Mouse (Mus musculus): ENCODE measurements around the gene Aimp1. TPM values are rescaled to one million over a fixed set of nuclear protein-coding genes. Genes with fewer than 3 reads are reported as not detected.

The Aimp1 gene
- 133 and 138 TPM in 2 replicates for polyA plus RNA-seq (2011; ENCODE audit: insufficient read depth, insufficient read length, low read depth, missing spikeins)

GRCm38 (mm10) chr3:132684231-132684928 is at the start of gene Aimp1:
Aimp1 (minus strand) TSS chr3:132684370.
- no peaks in the 10 kb centered on the region for H3K27me3 ChIP-seq (ENCODE audit: control insufficient read depth, insufficient read depth, low read length, poor library complexity, severe bottlenecking)
- H3K27ac ChIP-seq (ENCODE audit: insufficient read depth, low read length) = peak within 1 kb of the TSS; percentile 62
- no peaks in the 10 kb centered on the region for H3K4me1 ChIP-seq (ENCODE audit: control insufficient read depth, insufficient read depth, low read length)
- no peaks in the 10 kb centered on the region for H3K36me3 ChIP-seq (ENCODE audit: control insufficient read depth, insufficient read depth, low read length, poor library complexity, severe bottlenecking)
- peak within 1 kb of the TSS; percentile 79 for H3K9ac ChIP-seq (ENCODE audit: low read depth, poor library complexity, severe bottlenecking)
- H3K9me3 ChIP-seq (replicated peaks; ENCODE audit: control insufficient read depth, insufficient read depth, low read length, poor library complexity, severe bottlenecking) = no peaks in the 10 kb centered on the region
- TF ChIP-seq EP300 (IDR thresholded peaks at IDR 0.05; ENCODE audit: insufficient read depth, low read depth, low read length) (no peak), CTCF (IDR thresholded peaks at IDR 0.05; ENCODE audit: low read depth, low read length) (no peak), POLR2A (IDR thresholded peaks at IDR 0.05; ENCODE audit: insufficient read depth, low read length) (no peak)
- peak within 1 kb of the TSS; percentile 99 for H3K4me3 ChIP-seq (ENCODE audit: low read depth, low read length)

DNA sequence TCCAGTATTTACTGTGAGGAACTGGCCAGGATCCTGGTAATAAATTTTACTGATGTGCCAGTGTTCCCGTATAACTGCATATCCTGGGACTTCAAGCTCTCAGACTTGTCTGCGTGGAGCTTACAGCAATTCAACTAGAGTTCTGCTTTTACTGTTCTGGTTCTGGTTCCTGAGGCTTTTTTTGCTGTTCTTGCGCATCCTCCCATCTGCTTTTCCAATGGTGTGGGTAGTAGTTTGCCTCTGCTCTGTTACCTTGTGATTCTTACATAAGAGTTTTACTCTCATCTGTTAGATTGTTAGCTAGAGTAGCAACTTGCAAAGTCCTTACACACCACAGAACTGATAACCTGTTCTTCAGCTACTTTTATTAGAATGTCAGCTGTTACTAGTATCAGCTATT is 40.2 kb upstream of the Aimp1 start:
- Histone ChIP-seq H3K27me3 (ENCODE audit: control insufficient read depth, insufficient read depth, low read length, poor library complexity, severe bottlenecking) (no peaks in the 10 kb centered on the region), H3K4me3 (ENCODE audit: low read depth, low read length) (no peak overlapping the region), H3K4me1 (ENCODE audit: control insufficient read depth, insufficient read depth, low read length) (no peaks in the 10 kb centered on the region), H3K9me3 (replicated peaks; ENCODE audit: control insufficient read depth, insufficient read depth, low read length, poor library complexity, severe bottlenecking) (no peaks in the 10 kb centered on the region), H3K9ac (ENCODE audit: low read depth, poor library complexity, severe bottlenecking) (no peak overlapping the region), H3K27ac (ENCODE audit: insufficient read depth, low read length) (no peak overlapping the region), H3K36me3 (ENCODE audit: control insufficient read depth, insufficient read depth, low read length, poor library complexity, severe bottlenecking) (no peaks in the 10 kb centered on the region; the same call in 1 of the 2 replicates)
- TF ChIP-seq EP300 (IDR thresholded peaks at IDR 0.05; ENCODE audit: insufficient read depth, low read depth, low read length) = no peak
- no peak for TF ChIP-seq CTCF (IDR thresholded peaks at IDR 0.05; ENCODE audit: low read depth, low read length)
- TF ChIP-seq POLR2A (IDR thresholded peaks at IDR 0.05; ENCODE audit: insufficient read depth, low read length) = no peak

DNA sequence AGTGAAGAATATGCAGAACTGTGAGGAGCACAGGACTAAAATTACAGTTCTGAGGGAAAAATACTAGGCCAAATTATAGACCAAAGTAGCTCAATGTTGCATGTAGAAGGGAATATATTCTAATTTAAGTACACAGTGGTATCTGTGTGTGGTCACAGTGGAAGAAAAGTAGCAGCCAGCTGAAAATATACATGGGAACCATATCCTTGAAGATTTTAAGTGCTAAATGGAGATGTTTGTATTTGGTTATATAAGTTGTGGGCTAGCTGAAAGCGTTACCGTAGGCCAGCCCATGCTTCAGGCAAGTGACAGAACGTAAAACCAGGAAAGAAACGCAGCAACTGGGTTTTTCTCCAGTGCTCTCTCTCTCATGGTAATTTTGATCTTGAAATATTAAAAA is 33.1 kb upstream of the Aimp1 start:
- no peak overlapping the region for H3K9ac ChIP-seq (ENCODE audit: low read depth, poor library complexity, severe bottlenecking)
- TF ChIP-seq CTCF (IDR thresholded peaks at IDR 0.05; ENCODE audit: low read depth, low read length) = no peak
- TF ChIP-seq EP300 (IDR thresholded peaks at IDR 0.05; ENCODE audit: insufficient read depth, low read depth, low read length) = no peak
- no peak for TF ChIP-seq POLR2A (IDR thresholded peaks at IDR 0.05; ENCODE audit: insufficient read depth, low read length)

DNA sequence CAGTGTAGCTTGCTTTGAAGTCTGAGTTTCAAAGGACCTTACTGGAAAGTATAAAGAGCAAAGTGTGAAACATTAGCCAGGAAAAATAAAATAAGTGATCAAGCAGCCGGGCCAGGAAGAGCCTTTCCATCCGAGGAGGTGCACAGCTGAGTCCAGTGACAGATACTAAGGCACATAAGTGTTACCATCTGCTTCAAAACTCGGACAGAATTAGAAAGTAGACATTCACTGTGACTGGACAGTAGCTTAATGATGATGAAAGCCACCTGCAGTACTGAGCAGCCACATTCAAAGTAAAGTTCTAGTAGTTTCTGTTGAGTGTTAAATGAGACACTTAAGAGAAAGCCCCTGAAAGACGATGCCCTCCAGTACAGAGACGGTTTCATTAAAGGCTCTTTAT is 29.7 kb upstream of the Aimp1 start:
- H3K36me3 ChIP-seq (ENCODE audit: control insufficient read depth, insufficient read depth, low read length, poor library complexity, severe bottlenecking) = no peaks in the 10 kb centered on the region
- H3K9ac ChIP-seq (ENCODE audit: low read depth, poor library complexity, severe bottlenecking) = no peak overlapping the region
- no peaks in the 10 kb centered on the region for H3K27me3 ChIP-seq (ENCODE audit: control insufficient read depth, insufficient read depth, low read length, poor library complexity, severe bottlenecking)
- no peaks in the 10 kb centered on the region for H3K9me3 ChIP-seq (replicated peaks; ENCODE audit: control insufficient read depth, insufficient read depth, low read length, poor library complexity, severe bottlenecking)
- no peak overlapping the region for H3K27ac ChIP-seq (ENCODE audit: insufficient read depth, low read length)
- H3K4me1 ChIP-seq (ENCODE audit: control insufficient read depth, insufficient read depth, low read length) = no peaks in the 10 kb centered on the region
- no peak overlapping the region for H3K4me3 ChIP-seq (ENCODE audit: low read depth, low read length)
- no peak for TF ChIP-seq CTCF (IDR thresholded peaks at IDR 0.05; ENCODE audit: low read depth, low read length)
- no peak for TF ChIP-seq POLR2A (IDR thresholded peaks at IDR 0.05; ENCODE audit: insufficient read depth, low read length)
- no peak for TF ChIP-seq EP300 (IDR thresholded peaks at IDR 0.05; ENCODE audit: insufficient read depth, low read depth, low read length)

More for the DNA sequence above, 33.1 kb upstream of the Aimp1 start:
- Histone ChIP-seq H3K27ac (ENCODE audit: insufficient read depth, low read length) (no peak overlapping the region), H3K9me3 (replicated peaks; ENCODE audit: control insufficient read depth, insufficient read depth, low read length, poor library complexity, severe bottlenecking) (no peaks in the 10 kb centered on the region), H3K4me1 (ENCODE audit: control insufficient read depth, insufficient read depth, low read length) (no peaks in the 10 kb centered on the region), H3K4me3 (ENCODE audit: low read depth, low read length) (no peak overlapping the region), H3K27me3 (ENCODE audit: control insufficient read depth, insufficient read depth, low read length, poor library complexity, severe bottlenecking) (no peaks in the 10 kb centered on the region), H3K36me3 (ENCODE audit: control insufficient read depth, insufficient read depth, low read length, poor library complexity, severe bottlenecking) (no peaks in the 10 kb centered on the region)

DNA sequence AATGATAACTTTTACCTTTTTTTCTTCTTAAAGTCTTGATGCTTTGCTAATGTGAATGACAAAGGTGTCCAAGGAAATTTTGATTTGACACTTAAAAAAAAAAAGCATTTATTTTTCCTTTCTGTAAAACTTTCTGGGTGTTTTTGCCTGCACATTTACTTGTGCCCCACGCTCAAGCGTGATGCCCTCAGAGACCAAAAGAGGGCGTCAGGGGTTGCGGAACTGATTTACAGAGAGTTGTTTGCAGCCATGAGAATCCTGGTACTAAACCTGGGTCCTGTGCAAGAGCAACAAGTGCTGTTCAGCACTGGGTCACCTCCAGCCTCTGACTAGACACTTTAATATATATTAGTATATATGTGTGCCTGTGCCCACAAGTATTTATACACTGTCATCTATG is 22.8 kb upstream of the Aimp1 start:
- Histone ChIP-seq H3K4me3 (ENCODE audit: low read depth, low read length) (no peak overlapping the region), H3K27me3 (ENCODE audit: control insufficient read depth, insufficient read depth, low read length, poor library complexity, severe bottlenecking) (no peaks in the 10 kb centered on the region), H3K27ac (ENCODE audit: insufficient read depth, low read length) (no peak overlapping the region), H3K4me1 (ENCODE audit: control insufficient read depth, insufficient read depth, low read length) (no peaks in the 10 kb centered on the region), H3K36me3 (ENCODE audit: control insufficient read depth, insufficient read depth, low read length, poor library complexity, severe bottlenecking) (no peaks in the 10 kb centered on the region), H3K9ac (ENCODE audit: low read depth, poor library complexity, severe bottlenecking) (no peak overlapping the region), H3K9me3 (replicated peaks; ENCODE audit: control insufficient read depth, insufficient read depth, low read length, poor library complexity, severe bottlenecking) (no peaks in the 10 kb centered on the region)
- no peak for TF ChIP-seq EP300 (IDR thresholded peaks at IDR 0.05; ENCODE audit: insufficient read depth, low read depth, low read length)
- TF ChIP-seq CTCF (IDR thresholded peaks at IDR 0.05; ENCODE audit: low read depth, low read length) = peak; percentile 47
- TF ChIP-seq POLR2A (IDR thresholded peaks at IDR 0.05; ENCODE audit: insufficient read depth, low read length) = no peak

- Histone ChIP-seq H3K36me3 (ENCODE audit: control insufficient read depth, insufficient read depth, low read length, poor library complexity, severe bottlenecking) (no peaks in the 10 kb centered on the region), H3K4me1 (ENCODE audit: control insufficient read depth, insufficient read depth, low read length) (no peaks in the 10 kb centered on the region), H3K4me3 (ENCODE audit: low read depth, low read length) (no peak overlapping the region), H3K9me3 (replicated peaks; ENCODE audit: control insufficient read depth, insufficient read depth, low read length, poor library complexity, severe bottlenecking) (no peaks in the 10 kb centered on the region), H3K27me3 (ENCODE audit: control insufficient read depth, insufficient read depth, low read length, poor library complexity, severe bottlenecking) (no peaks in the 10 kb centered on the region), H3K9ac (ENCODE audit: low read depth, poor library complexity, severe bottlenecking) (no peak overlapping the region), H3K27ac (ENCODE audit: insufficient read depth, low read length) (no peak overlapping the region)
- no peak for TF ChIP-seq CTCF (IDR thresholded peaks at IDR 0.05; ENCODE audit: low read depth, low read length)
- TF ChIP-seq POLR2A (IDR thresholded peaks at IDR 0.05; ENCODE audit: insufficient read depth, low read length) = no peak
- no peak for TF ChIP-seq EP300 (IDR thresholded peaks at IDR 0.05; ENCODE audit: insufficient read depth, low read depth, low read length)
Measured at GRCm38 (mm10) chr3:132704216-132704615, 20.0 kb upstream of the Aimp1 start.
